Mouse (Mus musculus) heart, adult 2 months (tissue): ENCODE measurements around the gene Olfr1115.

Source experiments
- CTCF ChIP-seq: fragments of 200-600 bp; IDR thresholded peaks from 2 replicates; pipeline ENCODE4 v1.8.1; 2022; ENCODE audit warnings: antibody characterized with exemption, mild to moderate bottlenecking, moderate library complexity
- EP300 ChIP-seq: fragments of 200-500 bp; IDR thresholded peaks from 2 replicates; pipeline ENCODE4 v1.6.1; 2011; ENCODE audit warnings: low read depth, low read length, control low read depth; ENCODE audit not compliant: insufficient read depth
- POLR2A ChIP-seq: fragments of 200-500 bp; IDR thresholded peaks from 2 replicates; pipeline ENCODE4 v1.6.1; 2011; ENCODE audit warnings: mild to moderate bottlenecking, low read depth, low read length, control low read depth; ENCODE audit not compliant: insufficient read depth

- no peak for TF ChIP-seq CTCF
- TF ChIP-seq POLR2A, result no peak
- no peak for TF ChIP-seq EP300
Observed at GRCm38 (mm10) chr2:87267234-87267633, 19.4 kb downstream of the Olfr1115 start, which contains the start of gene Olfr1116.
